Mouse (Mus musculus) midbrain, embryonic 16.5 days (tissue): ENCODE measurements at regions not wholly inside any gene's neighbourhood (a gene's known extent, or its start where the extent isn't known, plus 50 kb on each side); places are given as distances from the start of the nearest gene placed in this dataset.

Experiments
- ATAC-seq: fragments of 200-750 bp; cut with Nextera tagmentation; 2 replicates; pipeline ENCODE4 v1.8.0; 2017; ENCODE audit warnings: moderate TSS enrichment
- H3K27ac ChIP-seq: fragments of 300-500 bp; sonication (generic); 2 replicates; pipeline ENCODE4 v1.5.1; 2014; ENCODE audit warnings: mild to moderate bottlenecking, low read length, mixed read lengths
- H3K27me3 ChIP-seq: fragments of 300-500 bp; sonication (generic); 2 replicates; pipeline ENCODE4 v1.6.1; 2014; ENCODE audit warnings: low read depth, low read length, mixed read lengths; ENCODE audit not compliant: control insufficient read depth, insufficient read depth
- H3K36me3 ChIP-seq: fragments of 300-500 bp; sonication (generic); 2 replicates; pipeline ENCODE4 v1.6.1; 2014; ENCODE audit warnings: mild to moderate bottlenecking, low read length, moderate library complexity, mixed read lengths; ENCODE audit not compliant: control insufficient read depth, insufficient read depth
- H3K4me1 ChIP-seq: fragments of 300-500 bp; sonication (generic); 2 replicates; pipeline ENCODE4 v1.6.1; 2014; ENCODE audit warnings: mild to moderate bottlenecking, low read length, mixed read lengths; ENCODE audit not compliant: control insufficient read depth, insufficient read depth
- H3K4me2 ChIP-seq: fragments of 300-500 bp; sonication (generic); 2 replicates; pipeline ENCODE4 v1.6.1; 2014; ENCODE audit warnings: mild to moderate bottlenecking, low read length, mixed read lengths
- H3K4me3 ChIP-seq: fragments of 300-500 bp; sonication (generic); 2 replicates; pipeline ENCODE4 v1.5.1; 2014; ENCODE audit warnings: low read depth, mild to moderate bottlenecking, low read length, moderate library complexity, mixed read lengths
- H3K9ac ChIP-seq: fragments of 300-500 bp; sonication (generic); 2 replicates; pipeline ENCODE4 v1.6.1; 2014; ENCODE audit warnings: low read depth, low read length, mixed read lengths
- H3K9me3 ChIP-seq: fragments of 300-500 bp; sonication (generic); replicated peaks from 2 replicates; pipeline ENCODE4 v1.6.1; 2014; ENCODE audit warnings: mild to moderate bottlenecking, low read length, mixed read lengths; ENCODE audit not compliant: control insufficient read depth, poor library complexity, severe bottlenecking
- WGBS: fragments of 180-500 bp; shearing (Covaris S2); extraction: QIAGEN DNeasy Blood & Tissue Kit; methylation state at CpG from one replicate; pipeline ENCODE4 v1.1.7; 2014; 5-methylcytosine and 5-hydroxymethylcytosine counted together

- 68% methylated on average over 2 of the region's 2 CpGs for WGBS
- H3K4me3 ChIP-seq = no peak overlapping the region
- H3K4me1 ChIP-seq = no peaks in the 10 kb centered on the region
- no peak overlapping the region for H3K9ac ChIP-seq
- no peak overlapping the region for H3K4me2 ChIP-seq
- no peak overlapping the region for H3K27ac ChIP-seq
- H3K36me3 ChIP-seq = no peaks in the 10 kb centered on the region
- ATAC-seq = no peak
- H3K27me3 ChIP-seq = no peaks in the 10 kb centered on the region
- no peaks in the 10 kb centered on the region for H3K9me3 ChIP-seq
Observed at GRCm38 (mm10) chr13:85035903-85036302, 153.3 kb upstream of the Ccnh start.

GRCm38 (mm10) chr13:85036830-85037229, 152.4 kb upstream of the Ccnh start:
- Histone ChIP-seq H3K9me3 (no peaks in the 10 kb centered on the region), H3K27ac (no peak overlapping the region), H3K4me3 (no peak overlapping the region), H3K27me3 (no peaks in the 10 kb centered on the region), H3K4me1 (no peaks in the 10 kb centered on the region), H3K4me2 (no peak overlapping the region), H3K9ac (no peak overlapping the region), H3K36me3 (no peaks in the 10 kb centered on the region)
- no peak for ATAC-seq
- WGBS = 57% methylated on average over 1 of the region's 1 CpGs

- Histone ChIP-seq H3K27me3 (no peaks in the 10 kb centered on the region), H3K9ac (no peak overlapping the region), H3K27ac (peak overlapping the region; percentile 77), H3K36me3 (no peaks in the 10 kb centered on the region), H3K4me2 (peak overlapping the region; percentile 18; the same call in 1 of the 2 replicates), H3K9me3 (no peaks in the 10 kb centered on the region), H3K4me3 (no peak overlapping the region), H3K4me1 (peaks cover 7% of the 10 kb centered on the region)
- ATAC-seq = peak; percentile 89
- WGBS = 16% methylated on average over 6 of the region's 6 CpGs
Observed at GRCm38 (mm10) chr13:85066585-85067550, 122.3 kb upstream of the Ccnh start.

GRCm38 (mm10) chr13:85067551-85068283, 121.5 kb upstream of the Ccnh start:
- no peaks in the 10 kb centered on the region for H3K9me3 ChIP-seq
- no peaks in the 10 kb centered on the region for H3K27me3 ChIP-seq
- WGBS = 32% methylated on average over 5 of the region's 5 CpGs
- no peak overlapping the region for H3K4me3 ChIP-seq
- 0 out of 2 replicates have a peak, but pooled peaks have one; percentile 52 for ATAC-seq
- peaks cover 7% of the 10 kb centered on the region for H3K4me1 ChIP-seq
- no peak overlapping the region for H3K9ac ChIP-seq
- no peaks in the 10 kb centered on the region for H3K36me3 ChIP-seq
- peak overlapping the region; percentile 77 for H3K27ac ChIP-seq
- H3K4me2 ChIP-seq = peak overlapping the region; percentile 14; the same call in 1 of the 2 replicates

GRCm38 (mm10) chr13:85068403-85068802, 120.8 kb upstream of the Ccnh start:
- ATAC-seq = peak; percentile 89
- Histone ChIP-seq H3K36me3 (no peaks in the 10 kb centered on the region), H3K9me3 (no peaks in the 10 kb centered on the region), H3K27ac (peak overlapping the region; percentile 72; the same call in 1 of the 2 replicates), H3K4me2 (no peak overlapping the region), H3K27me3 (no peaks in the 10 kb centered on the region), H3K4me1 (peaks cover 7% of the 10 kb centered on the region), H3K9ac (no peak overlapping the region), H3K4me3 (no peak overlapping the region)
- 13% methylated on average over 3 of the region's 3 CpGs for WGBS

- no peak overlapping the region for H3K27ac ChIP-seq
- H3K27me3 ChIP-seq = no peaks in the 10 kb centered on the region
- no peak overlapping the region for H3K4me3 ChIP-seq
- H3K4me1 ChIP-seq = no peaks in the 10 kb centered on the region
- WGBS = 66% methylated on average over 5 of the region's 5 CpGs
- H3K9me3 ChIP-seq = no peaks in the 10 kb centered on the region
- no peak for ATAC-seq
- no peaks in the 10 kb centered on the region for H3K36me3 ChIP-seq
- H3K4me2 ChIP-seq = no peak overlapping the region
- H3K9ac ChIP-seq = no peak overlapping the region
Observed at GRCm38 (mm10) chr13:85083335-85083734, 105.9 kb upstream of the Ccnh start.

GRCm38 (mm10) chr13:85083742-85084141, 105.5 kb upstream of the Ccnh start:
- Histone ChIP-seq H3K4me2 (no peak overlapping the region), H3K27me3 (no peaks in the 10 kb centered on the region), H3K9ac (no peak overlapping the region), H3K36me3 (no peaks in the 10 kb centered on the region), H3K9me3 (no peaks in the 10 kb centered on the region), H3K4me1 (no peaks in the 10 kb centered on the region), H3K4me3 (no peak overlapping the region), H3K27ac (no peak overlapping the region)
- no peak for ATAC-seq

- 92% methylated on average over 7 of the region's 7 CpGs for WGBS
- Histone ChIP-seq H3K4me3 (no peak overlapping the region), H3K27ac (no peak overlapping the region), H3K4me2 (no peak overlapping the region), H3K9ac (no peak overlapping the region), H3K27me3 (no peaks in the 10 kb centered on the region), H3K4me1 (no peaks in the 10 kb centered on the region), H3K36me3 (no peaks in the 10 kb centered on the region), H3K9me3 (0 out of 2 replicates have a peak, but pooled peaks cover 5% of the 10 kb centered on the region)
- ATAC-seq = no peak
Observed at GRCm38 (mm10) chr13:85096174-85096573, 93.0 kb upstream of the Ccnh start.

GRCm38 (mm10) chr13:85123309-85123708, 65.9 kb upstream of the Ccnh start:
- Histone ChIP-seq H3K36me3 (no peaks in the 10 kb centered on the region), H3K4me3 (no peak overlapping the region), H3K9ac (no peak overlapping the region), H3K27me3 (no peaks in the 10 kb centered on the region), H3K9me3 (no peaks in the 10 kb centered on the region), H3K4me1 (peaks cover 6% of the 10 kb centered on the region; the same call in 1 of the 2 replicates), H3K27ac (peak overlapping the region; percentile 39), H3K4me2 (no peak overlapping the region)
- 35% methylated on average over 2 of the region's 2 CpGs for WGBS
- peak; percentile 81 for ATAC-seq
